Mouse (Mus musculus) kidney, embryonic 15.5 days (tissue): ENCODE results near the gene C2cd5. TPM values are rescaled to one million over a fixed set of nuclear protein-coding genes. Genes with fewer than 3 reads are reported as not detected.
"Not testable (repeated sequence)": the region's sequence is repeated elsewhere in the genome, so short reads cannot be mapped to it uniquely, and the experiment has no call there.

Experiments used
- ATAC-seq: fragments of 200-750 bp; cut with Nextera tagmentation; replicated peaks from 2 replicates; pipeline ENCODE4 v1.8.0; 2017; ENCODE audit warnings: moderate TSS enrichment; ENCODE audit not compliant: low FRiP score
- H3K27ac ChIP-seq: fragments of 300-500 bp; sonication (generic); 2 replicates; pipeline ENCODE4 v1.5.1; 2015; ENCODE audit warnings: mild to moderate bottlenecking, inconsistent platforms
- H3K27me3 ChIP-seq: fragments of 300-500 bp; sonication (generic); 2 replicates; pipeline ENCODE4 v1.6.1; 2015; ENCODE audit warnings: inconsistent platforms
- H3K36me3 ChIP-seq: fragments of 300-500 bp; sonication (generic); 2 replicates; pipeline ENCODE4 v1.6.1; 2015; ENCODE audit warnings: inconsistent platforms
- H3K4me1 ChIP-seq: fragments of 300-500 bp; sonication (generic); 2 replicates; pipeline ENCODE4 v1.6.1; 2015; ENCODE audit warnings: inconsistent platforms
- H3K4me2 ChIP-seq: fragments of 300-500 bp; sonication (generic); 2 replicates; pipeline ENCODE4 v1.6.1; 2015; ENCODE audit warnings: moderate library complexity, mild to moderate bottlenecking, inconsistent platforms
- H3K4me3 ChIP-seq: fragments of 300-500 bp; sonication (generic); replicated peaks from 2 replicates; pipeline ENCODE4 v1.5.1; 2015; ENCODE audit warnings: mild to moderate bottlenecking, inconsistent platforms
- H3K9ac ChIP-seq: fragments of 300-500 bp; sonication (generic); 2 replicates; pipeline ENCODE4 v1.6.1; 2015; ENCODE audit warnings: mild to moderate bottlenecking, inconsistent platforms
- H3K9me3 ChIP-seq: fragments of 300-500 bp; sonication (generic); replicated peaks from 2 replicates; pipeline ENCODE4 v1.6.1; 2016; ENCODE audit warnings: inconsistent platforms
- WGBS: fragments of 180-500 bp; shearing (Covaris S2); methylation state at CpG from one replicate; pipeline ENCODE4 v1.1.7; 2015; ENCODE audit warnings: mixed read lengths; 5-methylcytosine and 5-hydroxymethylcytosine counted together
- polyA plus RNA-seq: library from polyadenylated mRNA; unstranded; fragments of >200 nt; fragmentation: Nextera tagmentation; extraction: Ambion mirVana; gene quantifications from 2 replicates; pipeline ENCODE4 v1.2.1, GENCODE M21; 2015

C2cd5 gene
- polyA plus RNA-seq, 1 experiment from 2014 or later, result 34.3 TPM

DNA sequence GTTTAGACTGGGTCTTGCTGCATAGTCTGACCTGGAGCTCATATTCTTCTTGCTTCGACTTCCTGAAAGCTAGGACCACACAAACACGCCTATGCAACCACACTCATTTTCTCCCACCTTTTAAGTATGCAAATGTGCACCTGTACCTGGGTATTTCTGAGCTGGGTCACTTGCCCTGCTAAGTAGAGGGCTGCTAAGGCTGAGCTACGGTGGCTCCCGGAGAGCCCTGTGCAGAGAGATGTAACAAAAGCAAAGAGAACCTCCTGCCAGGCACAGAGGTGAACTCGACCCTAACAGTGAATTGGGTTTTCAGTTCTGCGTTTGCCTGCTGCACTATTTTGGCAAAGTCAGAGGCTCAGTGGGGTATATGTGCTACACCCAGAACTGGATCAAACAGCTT lies 112.3 kb downstream of the C2cd5 start:
- no peak overlapping the region for H3K27ac ChIP-seq
- no peaks in the 10 kb centered on the region for H3K4me1 ChIP-seq
- no peak overlapping the region for H3K9ac ChIP-seq
- H3K4me2 ChIP-seq, result no peak overlapping the region
- 77% methylated on average over 6 of the region's 6 CpGs for WGBS
- no peaks in the 10 kb centered on the region for H3K9me3 ChIP-seq
- no peaks in the 10 kb centered on the region for H3K27me3 ChIP-seq
- no peaks in the 10 kb centered on the region for H3K36me3 ChIP-seq
- no peak overlapping the region for H3K4me3 ChIP-seq
- no peak for ATAC-seq

DNA sequence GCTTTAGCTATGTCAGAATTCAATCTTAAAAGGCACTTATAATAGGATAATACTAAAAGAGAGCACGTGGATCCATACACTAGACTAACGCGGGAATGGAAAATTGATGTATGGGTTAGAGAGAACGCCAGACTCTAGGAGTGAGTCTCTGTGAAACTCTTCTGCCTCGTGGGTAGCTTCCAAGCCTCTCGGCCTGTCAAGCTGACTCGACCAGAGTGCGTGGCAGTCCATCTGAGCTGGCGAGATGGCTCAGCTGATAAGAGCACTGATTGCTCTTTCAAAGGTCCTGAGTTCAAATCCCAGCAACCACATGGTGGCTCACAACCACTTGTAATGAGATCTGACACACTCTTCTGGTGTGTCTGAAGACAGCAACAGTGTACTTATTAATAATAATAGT lies 113.2 kb downstream of the C2cd5 start:
- not testable (repeated sequence) for H3K4me1 ChIP-seq, ATAC-seq, H3K4me3 ChIP-seq, H3K27me3 ChIP-seq, H3K36me3 ChIP-seq, H3K27ac ChIP-seq, H3K9ac ChIP-seq, H3K9me3 ChIP-seq, H3K4me2 ChIP-seq
- WGBS, result 87% methylated on average over 9 of the region's 9 CpGs

DNA sequence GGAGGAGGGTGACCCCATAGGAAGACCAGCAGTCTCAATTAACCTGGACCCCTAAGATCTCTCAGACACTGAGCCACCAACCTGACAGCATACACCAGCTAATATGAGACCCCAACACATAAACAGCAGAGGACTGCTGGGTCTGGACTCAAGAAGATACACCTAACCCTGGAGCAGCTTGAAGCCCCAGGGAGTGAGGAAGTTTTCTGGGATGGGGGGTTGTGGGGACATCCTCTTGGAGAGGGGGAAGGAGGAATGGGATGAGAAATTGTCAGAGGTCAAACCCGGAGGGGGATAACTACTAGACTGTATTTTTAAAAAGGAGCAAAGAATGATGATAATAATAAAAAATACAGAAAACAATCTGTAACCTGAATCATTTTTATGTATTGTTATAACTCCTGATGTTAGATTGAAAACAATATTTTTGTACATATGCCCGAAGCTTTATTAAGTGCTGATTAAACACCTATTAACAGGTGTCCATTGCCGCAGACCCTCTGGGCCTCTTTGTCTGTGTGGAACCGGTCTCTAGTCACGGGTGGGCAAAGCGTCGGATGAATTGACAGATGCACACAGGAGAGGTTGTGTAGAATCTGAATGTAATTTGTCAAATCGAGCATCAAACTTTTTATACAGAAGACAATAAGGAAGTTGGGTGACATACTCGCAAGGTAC lies 114.2 kb downstream of the C2cd5 start:
- H3K36me3 ChIP-seq, H3K9ac ChIP-seq, H3K4me2 ChIP-seq, H3K9me3 ChIP-seq, H3K27me3 ChIP-seq, H3K4me1 ChIP-seq, H3K4me3 ChIP-seq, ATAC-seq, H3K27ac ChIP-seq: not testable (repeated sequence)
- 91% methylated on average over 9 of the region's 9 CpGs for WGBS

DNA sequence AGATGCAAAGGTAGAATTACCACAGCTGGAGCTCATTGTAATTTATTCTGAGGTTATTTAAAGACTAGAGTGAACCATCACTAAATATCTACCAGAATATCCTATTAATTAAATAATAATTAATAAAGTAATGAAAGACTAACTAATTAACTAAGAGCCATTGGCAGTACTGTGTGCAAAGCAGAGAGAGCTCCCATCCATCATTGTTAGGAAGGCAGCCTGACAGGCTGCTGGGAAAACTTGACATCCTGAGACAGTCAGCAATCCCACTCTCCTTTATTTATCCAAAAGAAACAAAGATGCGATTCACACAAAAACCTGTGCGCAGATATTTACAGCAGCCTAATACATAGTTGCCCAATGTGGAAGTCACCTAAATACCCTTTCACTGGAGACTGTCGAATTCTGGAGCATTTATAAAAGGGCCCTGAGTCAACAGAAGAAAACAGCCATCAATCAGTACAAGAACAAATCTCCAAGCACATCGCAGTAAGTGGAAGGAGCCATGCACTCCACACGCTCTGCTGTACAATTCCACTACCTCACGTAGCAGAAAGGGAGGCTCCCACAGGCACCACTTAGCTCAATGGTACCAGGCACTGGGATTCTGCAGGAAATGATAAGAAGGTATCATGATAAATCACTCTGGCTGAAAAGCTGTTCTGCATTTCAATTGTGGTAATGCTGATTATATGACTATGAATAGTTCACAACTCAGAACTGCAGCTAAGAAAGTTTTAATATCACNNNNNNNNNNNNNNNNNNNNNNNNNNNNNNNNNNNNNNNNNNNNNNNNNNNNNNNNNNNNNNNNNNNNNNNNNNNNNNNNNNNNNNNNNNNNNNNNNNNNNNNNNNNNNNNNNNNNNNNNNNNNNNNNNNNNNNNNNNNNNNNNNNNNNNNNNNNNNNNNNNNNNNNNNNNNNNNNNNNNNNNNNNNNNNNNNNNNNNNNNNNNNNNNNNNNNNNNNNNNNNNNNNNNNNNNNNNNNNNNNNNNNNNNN lies 120.0 kb downstream of the C2cd5 start:
- Histone ChIP-seq H3K36me3 (no peaks in the 10 kb centered on the region), H3K4me2 (no peak overlapping the region)

DNA sequence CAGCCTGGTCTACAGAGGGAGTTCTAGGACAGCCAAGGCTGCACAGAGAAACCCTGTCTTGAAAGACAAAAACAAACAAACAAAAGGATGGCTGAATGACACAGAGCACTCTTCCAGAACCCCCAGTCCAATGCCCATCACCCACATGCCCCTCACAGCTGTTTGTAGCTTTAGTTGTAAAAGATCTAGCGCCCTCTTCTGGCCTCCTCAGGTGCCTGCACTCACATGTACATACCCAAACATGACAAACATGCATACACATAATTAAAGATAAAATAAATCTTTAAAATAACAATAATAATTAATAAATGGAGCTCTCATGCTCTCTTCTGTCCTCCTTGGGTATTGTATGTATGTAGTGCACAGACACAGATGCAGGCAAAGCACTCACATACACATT lies 122.7 kb downstream of the C2cd5 start:
- peaks cover 8% of the 10 kb centered on the region for H3K4me1 ChIP-seq
- WGBS, result 52% methylated on average over 1 of the region's 1 CpGs
- no peaks in the 10 kb centered on the region for H3K27me3 ChIP-seq
- no peaks in the 10 kb centered on the region for H3K36me3 ChIP-seq
- no peak overlapping the region for H3K4me3 ChIP-seq
- ATAC-seq, result no peak
- H3K9ac ChIP-seq, result no peak overlapping the region
- no peak overlapping the region for H3K4me2 ChIP-seq
- no peak overlapping the region for H3K27ac ChIP-seq
- H3K9me3 ChIP-seq, result no peaks in the 10 kb centered on the region

More for the DNA sequence above, 120.0 kb downstream of the C2cd5 start:
- Histone ChIP-seq H3K27ac (peak overlapping the region; percentile 43; the same call in 1 of the 2 replicates), H3K4me1 (peaks cover 8% of the 10 kb centered on the region), H3K4me3 (no peak overlapping the region), H3K9ac (no peak overlapping the region), H3K9me3 (no peaks in the 10 kb centered on the region), H3K27me3 (no peaks in the 10 kb centered on the region)
- 39% methylated on average over 6 of the region's 6 CpGs for WGBS
- 0 out of 2 replicates have a peak, but pooled peaks have one; percentile 18 for ATAC-seq

DNA sequence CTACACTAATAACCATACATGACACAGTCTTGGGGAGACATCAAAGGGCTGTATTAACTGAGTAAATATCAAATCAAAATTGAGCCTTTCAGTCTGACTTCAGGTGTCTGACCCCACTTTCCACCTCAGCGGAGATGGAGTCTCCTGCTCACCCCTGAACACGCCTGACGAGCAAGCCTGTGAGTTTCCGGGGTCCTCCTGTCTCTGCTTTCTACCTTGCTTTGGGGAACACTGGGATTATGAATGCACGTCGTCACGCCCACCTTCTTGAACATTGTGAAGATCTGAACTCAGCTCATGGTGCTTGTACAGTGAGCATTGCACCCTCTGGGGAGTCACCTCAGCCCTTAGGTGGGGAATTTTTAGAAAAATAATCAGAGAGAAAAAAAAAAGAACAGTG lies 126.7 kb downstream of the C2cd5 start:
- no peak overlapping the region for H3K4me2 ChIP-seq
- H3K9me3 ChIP-seq, result no peaks in the 10 kb centered on the region
- no peak overlapping the region for H3K9ac ChIP-seq
- no peak overlapping the region for H3K4me3 ChIP-seq
- H3K4me1 ChIP-seq, result no peaks in the 10 kb centered on the region
- no peak for ATAC-seq
- H3K36me3 ChIP-seq, result no peaks in the 10 kb centered on the region
- no peak overlapping the region for H3K27ac ChIP-seq
- no peaks in the 10 kb centered on the region for H3K27me3 ChIP-seq
- WGBS, result 89% methylated on average over 7 of the region's 7 CpGs

DNA sequence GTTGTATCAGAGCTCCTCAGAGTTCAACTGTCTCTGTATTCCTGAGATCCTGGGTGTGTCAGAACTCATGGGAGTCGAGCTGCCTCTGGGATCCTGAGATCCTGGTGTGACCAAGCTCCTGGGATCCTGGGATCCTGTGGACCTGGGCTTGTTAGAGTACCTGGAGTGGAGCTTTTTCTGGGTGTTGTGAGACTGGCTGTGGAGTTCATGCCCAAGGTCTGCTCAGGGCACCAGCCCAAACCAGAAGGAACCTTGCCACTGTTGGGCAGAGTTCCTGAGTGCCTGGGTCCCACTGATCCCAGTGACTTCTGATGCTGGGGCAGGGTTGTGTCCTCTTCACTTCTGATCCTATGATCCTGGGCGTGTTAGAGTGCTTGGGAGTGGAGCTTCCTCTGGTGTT lies 127.7 kb downstream of the C2cd5 start:
- no peak overlapping the region for H3K27ac ChIP-seq
- no peaks in the 10 kb centered on the region for H3K9me3 ChIP-seq
- ATAC-seq, result no peak
- H3K36me3 ChIP-seq, result no peaks in the 10 kb centered on the region
- H3K4me2 ChIP-seq, result no peak overlapping the region
- WGBS, result 71% methylated on average over 2 of the region's 2 CpGs
- no peaks in the 10 kb centered on the region for H3K27me3 ChIP-seq
- H3K4me1 ChIP-seq, result no peaks in the 10 kb centered on the region
- H3K4me3 ChIP-seq, result no peak overlapping the region
- no peak overlapping the region for H3K9ac ChIP-seq

DNA sequence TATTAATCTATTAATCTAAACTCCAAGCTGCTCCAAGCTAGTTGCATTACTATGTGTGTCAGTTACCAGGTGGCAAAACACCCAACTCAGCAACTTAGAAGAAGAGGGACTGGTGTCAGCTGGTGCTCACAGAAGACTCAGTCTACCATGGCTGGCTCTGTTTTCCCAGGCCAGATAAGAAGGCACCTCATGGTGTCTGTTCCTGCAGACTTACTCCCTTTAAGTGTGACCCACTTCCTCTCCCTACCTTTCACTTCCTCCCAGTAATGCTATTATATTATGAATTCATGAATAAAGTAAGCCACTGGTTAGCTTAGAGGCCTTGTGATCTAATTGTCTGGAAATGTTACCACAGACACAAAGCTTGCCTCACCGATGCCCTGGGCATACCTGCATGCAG lies 132.5 kb downstream of the C2cd5 start:
- Histone ChIP-seq H3K4me2 (no peak overlapping the region), H3K27me3 (peaks cover 14% of the 10 kb centered on the region), H3K27ac (no peak overlapping the region), H3K36me3 (no peaks in the 10 kb centered on the region), H3K4me3 (no peak overlapping the region), H3K9ac (no peak overlapping the region), H3K4me1 (peaks cover 11% of the 10 kb centered on the region), H3K9me3 (no peaks in the 10 kb centered on the region)
- 95% methylated on average over 1 of the region's 1 CpGs for WGBS
- ATAC-seq, result no peak

DNA sequence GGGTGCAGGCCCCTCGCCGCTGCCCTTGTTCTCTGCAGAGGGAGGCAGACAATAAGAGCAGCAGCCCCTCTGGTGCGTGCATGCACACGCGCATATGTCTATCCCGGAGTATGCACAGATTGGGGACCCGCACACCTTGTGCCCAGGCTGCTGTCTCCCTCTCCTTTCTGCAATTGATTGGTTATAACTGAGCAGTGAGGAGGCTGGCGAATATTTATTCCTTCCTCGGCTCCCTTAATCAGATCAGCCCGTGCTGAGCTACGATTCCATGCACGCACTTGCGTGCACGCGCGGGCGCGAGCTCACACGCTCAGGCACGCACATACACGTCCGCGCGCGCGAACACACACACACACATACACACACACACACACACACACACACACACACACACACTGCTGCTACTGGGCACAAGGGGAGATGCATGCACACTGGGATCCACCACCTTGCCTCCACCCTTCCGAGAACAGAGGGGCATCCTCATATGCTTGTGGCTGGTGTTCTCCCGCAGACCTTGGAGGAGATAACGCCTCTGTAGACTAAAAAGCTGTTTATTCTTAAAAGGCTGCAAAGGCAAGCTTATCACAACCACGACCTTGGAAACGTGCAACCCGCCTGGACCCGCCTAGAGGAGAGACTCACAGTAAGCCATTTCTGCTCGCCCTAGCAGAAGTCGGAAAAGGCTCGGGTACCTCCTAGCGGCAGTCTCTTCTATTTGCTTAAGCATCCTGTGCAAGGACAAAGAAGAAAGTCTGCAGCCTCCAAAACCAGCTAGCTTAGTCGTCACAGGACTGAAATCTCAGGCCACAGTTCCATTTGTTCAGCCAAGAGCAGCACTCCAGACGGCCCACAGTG lies 135.2 kb downstream of the C2cd5 start:
- under 1% methylated on average over 39 of the region's 39 CpGs for WGBS
- Histone ChIP-seq H3K27ac (peak overlapping the region; percentile 51), H3K36me3 (no peaks in the 10 kb centered on the region), H3K27me3 (peaks cover 15% of the 10 kb centered on the region), H3K4me3 (peak overlapping the region; percentile 65), H3K9me3 (no peaks in the 10 kb centered on the region), H3K4me1 (peaks cover 11% of the 10 kb centered on the region), H3K4me2 (peak overlapping the region; percentile 98), H3K9ac (peak overlapping the region; percentile 55)
- peak; percentile 92 for ATAC-seq

DNA sequence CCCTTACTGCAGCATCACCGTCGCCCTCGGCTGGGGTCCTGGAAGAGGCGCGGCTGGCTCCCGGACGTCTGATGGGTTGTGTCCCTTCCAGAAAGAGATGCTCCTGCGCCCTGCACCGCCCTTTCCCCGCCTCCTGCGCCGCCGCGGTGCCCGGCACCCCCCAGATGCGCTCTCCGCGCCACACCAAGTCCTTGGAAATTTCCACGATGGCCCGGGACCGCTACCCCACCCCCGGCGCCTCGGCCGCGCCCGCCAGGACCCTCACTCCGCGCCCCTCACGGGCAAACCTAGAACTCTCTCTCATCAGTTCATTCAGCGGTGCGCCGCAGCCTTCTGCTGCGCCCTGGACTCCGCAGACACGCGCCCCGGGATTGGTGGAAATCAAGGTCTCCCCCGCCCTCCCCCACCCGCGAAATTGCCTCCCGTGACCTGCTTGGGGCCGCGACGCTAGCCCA lies 135.8 kb downstream of the C2cd5 start, which contains the start of gene St8sia1:
Gene St8sia1 (minus strand): TSS at position 377 of the 455 bp plus-strand sequence.
- under 1% methylated on average over 45 of the region's 45 CpGs for whole genome bisulfite sequencing
- peak within 1 kb of the TSS; percentile 98 for H3K4me2 ChIP-seq
- H3K4me3 ChIP-seq, result peak within 1 kb of the TSS; percentile 65
- ATAC-seq, result peak; percentile 68
- H3K36me3 ChIP-seq, result no peaks in the 10 kb centered on the region
- peaks cover 11% of the 10 kb centered on the region for H3K4me1 ChIP-seq
- H3K27me3 ChIP-seq, result peaks cover 15% of the 10 kb centered on the region
- H3K9ac ChIP-seq, result peak within 1 kb of the TSS; percentile 55
- no peaks in the 10 kb centered on the region for H3K9me3 ChIP-seq
- peak within 1 kb of the TSS; percentile 51 for H3K27ac ChIP-seq

DNA sequence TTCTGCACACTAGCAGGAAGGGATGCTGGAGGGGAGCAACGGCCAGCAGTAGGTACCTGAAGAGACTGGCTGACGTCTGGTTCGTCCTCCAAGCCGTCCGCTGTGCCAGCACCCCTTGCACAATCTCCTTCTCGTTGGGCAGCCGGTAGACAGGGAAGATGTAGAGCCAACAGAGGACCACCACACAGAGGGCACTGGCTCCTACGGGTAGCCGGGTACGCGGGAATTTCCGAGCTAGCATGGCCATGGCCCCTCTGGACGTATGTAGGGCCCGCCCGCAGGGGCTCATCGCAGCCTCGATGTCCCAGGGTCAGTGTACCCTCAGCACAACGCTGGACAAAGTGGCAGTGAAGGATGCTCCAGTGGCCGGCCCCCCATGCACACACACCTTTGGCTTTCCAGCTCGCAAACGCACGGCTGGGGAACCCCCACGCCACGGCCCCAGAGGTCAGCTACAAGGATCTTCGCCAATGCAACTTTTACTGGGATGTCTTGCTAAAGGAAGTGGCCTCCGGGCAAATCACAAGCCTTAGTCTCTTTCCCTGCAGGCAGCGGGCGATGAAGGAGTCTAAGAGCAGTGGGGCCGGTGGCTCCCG lies 136.4 kb downstream of the C2cd5 start:
- Histone ChIP-seq H3K4me2 (peak overlapping the region; percentile 98), H3K9me3 (no peaks in the 10 kb centered on the region), H3K9ac (peak overlapping the region; percentile 55), H3K27me3 (peaks cover 15% of the 10 kb centered on the region), H3K27ac (peak overlapping the region; percentile 51; the same call in 1 of the 2 replicates), H3K4me3 (peak overlapping the region; percentile 65), H3K36me3 (no peaks in the 10 kb centered on the region), H3K4me1 (peaks cover 11% of the 10 kb centered on the region)
- ATAC-seq, result peak; percentile 24; the same call in 1 of the 2 replicates
- WGBS, result 24% methylated on average over 30 of the region's 30 CpGs
